In the genomic region with DNA sequence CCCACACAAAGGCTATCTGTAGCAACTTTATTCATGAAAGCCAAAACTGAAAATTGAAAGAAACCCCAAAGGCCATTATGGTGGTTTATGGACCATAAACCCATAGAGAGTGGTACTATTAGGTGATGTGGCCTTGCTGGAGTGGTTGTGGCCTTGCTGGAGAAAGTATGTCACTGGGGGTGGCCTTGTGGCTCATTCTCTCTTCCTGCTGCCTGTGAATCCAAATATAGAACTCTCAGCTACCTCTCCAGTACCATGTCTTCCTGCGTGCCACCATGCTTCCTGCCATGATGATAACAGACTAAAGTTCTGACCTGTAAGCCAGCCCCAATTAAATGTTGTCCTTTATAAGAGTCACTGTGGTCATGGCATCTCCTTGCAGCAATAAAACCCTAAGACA, we compare ENCODE assay signal across 18 mouse cellular contexts. TPM values are rescaled to one million over a fixed set of nuclear protein-coding genes. Genes with fewer than 3 reads are reported as not detected.
DNase-seq lines count a peak whose midpoint lies in the region; ATAC-seq lines count a peak whose summit lies in the region.
"Had no signal": no experiment of that assay in that cellular context is flagged by ENCODE, and none has a peak within 500 bp of the region (broad histone marks: within the 10 kb centered on the region; RNA-seq: fewer than 3 reads in every experiment).

No protein-coding gene starts in this region.

- intact Hi-C loops in heart, postnatal 14 days (cut with DNase I), result no loop called here

- peak; percentile 30 for DNase-seq in heart, adult 11 months
- no peak for DNase-seq in heart, postnatal 14 days
- no peak for DNase-seq in frontal cortex, postnatal 10 days (ENCODE audit: low spot score in 2 of 2)
- no peak for DNase-seq in layer of hippocampus, adult 9-10 months (ENCODE audit: low spot score)
- DNase-seq: adrenal gland, adult 8-10 months; adrenal gland, postnatal 14 days; adrenal gland, postnatal 36 days; cerebellum, adult 11-12 months; cerebellum, adult 2 months; cerebellum, adult 9-10 months; cerebellum, postnatal 10 days; cerebellum, postnatal 25 days; embryo, embryonic 11 days had no signal

- peak; percentile 53 for ATAC-seq in common myeloid progenitor, adult 5-6 weeks (replicated peaks; ENCODE audit: low read depth, poor library complexity, severe bottlenecking)
- ATAC-seq: activated CD4-positive, CD25-positive, alpha-beta regulatory T cell, adult 4 months; forebrain, embryonic 14.5 days; forebrain, embryonic 16.5 days; Patski had no signal

RNA-seq across cellular contexts. Expression of a gene that starts 33.9 kb away (rescaled TPM):
- 1 to 10 TPM; 2.9 to 3.3 TPM for total RNA-seq in heart, postnatal 14 days (2021)
- total RNA-seq in common myeloid progenitor, adult 5-6 weeks (2017), result 25.9 and 26.7 TPM in 2 replicates
